Mouse (Mus musculus): ENCODE results near the gene 2310011J03Rik. TPM values are rescaled to one million over a fixed set of nuclear protein-coding genes. Genes with fewer than 3 reads are reported as not detected.
A peak's percentile ranks its signal among the peaks of the same experiment; 100 is the strongest.

Gene 2310011J03Rik
- polyA plus RNA-seq, 1 experiment from 2014 or later = 37.7 TPM

- peak; percentile 54; the same call in 1 of the 2 replicates for ATAC-seq (ENCODE audit: low FRiP score, low read depth)
- H3K4me1 ChIP-seq = peaks cover 13% of the 10 kb centered on the region
- no peak overlapping the region for H3K9ac ChIP-seq
- peaks cover 95% of the 10 kb centered on the region for H3K36me3 ChIP-seq
- H3K27ac ChIP-seq = no peak overlapping the region
- 63% methylated on average over 8 of the region's 8 CpGs for WGBS
- H3K4me3 ChIP-seq = no peak overlapping the region
- no peaks in the 10 kb centered on the region for H3K27me3 ChIP-seq (replicated peaks)
- no peak overlapping the region for H3K4me2 ChIP-seq (replicated peaks)
- H3K9me3 ChIP-seq = no peaks in the 10 kb centered on the region
Measured at GRCm38 (mm10) chr10:80281921-80282371, 38.4 kb downstream of the 2310011J03Rik start.

- no peak overlapping the region for H3K27ac ChIP-seq
- H3K27me3 ChIP-seq (replicated peaks) = no peaks in the 10 kb centered on the region
- no peaks in the 10 kb centered on the region for H3K9me3 ChIP-seq
- H3K4me1 ChIP-seq = peaks cover 13% of the 10 kb centered on the region
- ATAC-seq (ENCODE audit: low FRiP score, low read depth) = no peak
- peaks cover 95% of the 10 kb centered on the region for H3K36me3 ChIP-seq
- WGBS = 86% methylated on average over 7 of the region's 7 CpGs
- H3K4me3 ChIP-seq = no peak overlapping the region
- no peak overlapping the region for H3K9ac ChIP-seq
- no peak overlapping the region; the same call in 1 of the 2 replicates for H3K4me2 ChIP-seq (replicated peaks)
Measured at GRCm38 (mm10) chr10:80281304-80281703, 39.0 kb downstream of the 2310011J03Rik start.

- Histone ChIP-seq H3K9ac (no peak overlapping the region), H3K36me3 (peaks cover 93% of the 10 kb centered on the region), H3K9me3 (no peaks in the 10 kb centered on the region), H3K4me3 (no peak overlapping the region), H3K4me2 (replicated peaks) (no peak overlapping the region), H3K27me3 (replicated peaks) (no peaks in the 10 kb centered on the region), H3K4me1 (peaks cover 13% of the 10 kb centered on the region), H3K27ac (no peak overlapping the region)
- ATAC-seq (ENCODE audit: low FRiP score, low read depth) = no peak
- 92% methylated on average over 12 of the region's 12 CpGs for WGBS
Measured at GRCm38 (mm10) chr10:80279273-80279672, 41.1 kb downstream of the 2310011J03Rik start.

GRCm38 (mm10) chr10:80278390-80278789 lies 41.9 kb downstream of the 2310011J03Rik start:
- Histone ChIP-seq H3K36me3 (peaks cover 93% of the 10 kb centered on the region), H3K9ac (no peak overlapping the region), H3K27me3 (replicated peaks) (no peaks in the 10 kb centered on the region), H3K27ac (no peak overlapping the region), H3K9me3 (no peaks in the 10 kb centered on the region), H3K4me1 (peaks cover 13% of the 10 kb centered on the region), H3K4me2 (replicated peaks) (no peak overlapping the region), H3K4me3 (no peak overlapping the region)
- WGBS = 96% methylated on average over 9 of the region's 9 CpGs
- ATAC-seq (ENCODE audit: low FRiP score, low read depth) = no peak

GRCm38 (mm10) chr10:80276238-80276637 lies 44.1 kb downstream of the 2310011J03Rik start:
- no peaks in the 10 kb centered on the region for H3K9me3 ChIP-seq
- H3K4me1 ChIP-seq = peaks cover 15% of the 10 kb centered on the region
- no peak overlapping the region for H3K4me2 ChIP-seq (replicated peaks)
- ATAC-seq (ENCODE audit: low FRiP score, low read depth) = no peak
- no peak overlapping the region for H3K4me3 ChIP-seq
- whole genome bisulfite sequencing = 88% methylated on average over 5 of the region's 5 CpGs
- H3K27me3 ChIP-seq (replicated peaks) = no peaks in the 10 kb centered on the region
- no peak overlapping the region for H3K27ac ChIP-seq
- no peak overlapping the region for H3K9ac ChIP-seq
- peaks cover 86% of the 10 kb centered on the region for H3K36me3 ChIP-seq

- WGBS = 87% methylated on average over 3 of the region's 3 CpGs
- Histone ChIP-seq H3K27me3 (replicated peaks) (no peaks in the 10 kb centered on the region), H3K4me2 (replicated peaks) (no peak overlapping the region), H3K9ac (no peak overlapping the region), H3K4me1 (peaks cover 21% of the 10 kb centered on the region), H3K4me3 (no peak overlapping the region), H3K36me3 (peaks cover 68% of the 10 kb centered on the region), H3K27ac (no peak overlapping the region), H3K9me3 (no peaks in the 10 kb centered on the region)
- ATAC-seq (ENCODE audit: low FRiP score, low read depth) = no peak
Measured at GRCm38 (mm10) chr10:80273847-80274246, 46.5 kb downstream of the 2310011J03Rik start.

- no peak overlapping the region for H3K27ac ChIP-seq
- ATAC-seq (ENCODE audit: low FRiP score, low read depth) = no peak
- H3K4me3 ChIP-seq = no peak overlapping the region; the same call in 1 of the 2 replicates
- WGBS = 91% methylated on average over 8 of the region's 8 CpGs
- H3K27me3 ChIP-seq (replicated peaks) = no peaks in the 10 kb centered on the region
- H3K4me1 ChIP-seq = peaks cover 39% of the 10 kb centered on the region
- peaks cover 57% of the 10 kb centered on the region for H3K36me3 ChIP-seq
- no peak overlapping the region for H3K9ac ChIP-seq
- H3K4me2 ChIP-seq (replicated peaks) = no peak overlapping the region
- no peaks in the 10 kb centered on the region for H3K9me3 ChIP-seq
Measured at GRCm38 (mm10) chr10:80271870-80272585, 48.3 kb downstream of the 2310011J03Rik start.

GRCm38 (mm10) chr10:80271186-80271843 lies 49.0 kb downstream of the 2310011J03Rik start:
- WGBS = 87% methylated on average over 5 of the region's 5 CpGs
- Histone ChIP-seq H3K36me3 (peaks cover 51% of the 10 kb centered on the region), H3K4me3 (no peak overlapping the region), H3K4me1 (peaks cover 45% of the 10 kb centered on the region), H3K4me2 (replicated peaks) (no peak overlapping the region), H3K9ac (0 out of 2 replicates have a peak overlapping the region, but pooled peaks have one; percentile 18), H3K9me3 (no peaks in the 10 kb centered on the region), H3K27me3 (replicated peaks) (no peaks in the 10 kb centered on the region), H3K27ac (no peak overlapping the region)
- ATAC-seq (ENCODE audit: low FRiP score, low read depth) = no peak

- Histone ChIP-seq H3K9me3 (no peaks in the 10 kb centered on the region), H3K27ac (no peak overlapping the region), H3K4me1 (peaks cover 51% of the 10 kb centered on the region), H3K27me3 (replicated peaks) (no peaks in the 10 kb centered on the region), H3K4me2 (replicated peaks) (no peak overlapping the region; the same call in 1 of the 2 replicates), H3K4me3 (no peak overlapping the region), H3K36me3 (peaks cover 45% of the 10 kb centered on the region), H3K9ac (0 out of 2 replicates have a peak overlapping the region, but pooled peaks have one; percentile 18)
- WGBS = 83% methylated on average over 6 of the region's 6 CpGs
- ATAC-seq (ENCODE audit: low FRiP score, low read depth) = no peak
Measured at GRCm38 (mm10) chr10:80270734-80271181, 49.6 kb downstream of the 2310011J03Rik start.

GRCm38 (mm10) chr10:80270099-80270498 lies 50.2 kb downstream of the 2310011J03Rik start:
- no peaks in the 10 kb centered on the region for H3K9me3 ChIP-seq
- 92% methylated on average over 2 of the region's 2 CpGs for WGBS
- no peak overlapping the region for H3K9ac ChIP-seq
- peaks cover 41% of the 10 kb centered on the region for H3K36me3 ChIP-seq
- no peaks in the 10 kb centered on the region for H3K27me3 ChIP-seq (replicated peaks)
- H3K4me2 ChIP-seq (replicated peaks) = no peak overlapping the region
- peaks cover 55% of the 10 kb centered on the region for H3K4me1 ChIP-seq
- no peak overlapping the region for H3K27ac ChIP-seq
- H3K4me3 ChIP-seq = no peak overlapping the region
- ATAC-seq (ENCODE audit: low FRiP score, low read depth) = no peak

Measured in neural tube, embryonic 12.5 days (tissue).